37 mouse cellular contexts compared by ENCODE assay signal in genomic region chr3:96821581-96821980, GRCm38 (mm10). TPM values are rescaled to one million over a fixed set of nuclear protein-coding genes. Genes with fewer than 3 reads are reported as not detected.
"Had no signal": no experiment of that assay in that cellular context is flagged by ENCODE, and none has a peak within 500 bp of the region (broad histone marks: within the 10 kb centered on the region; RNA-seq: fewer than 3 reads in every experiment).

No protein-coding gene starts in this region.

- H3K27me3 ChIP-seq: embryonic facial prominence, embryonic 12.5 days; embryonic facial prominence, embryonic 13.5 days; embryonic facial prominence, embryonic 15.5 days; forebrain, embryonic 12.5 days; forebrain, embryonic 13.5 days; forebrain, embryonic 15.5 days had no signal

- H3K27ac ChIP-seq: embryonic facial prominence, embryonic 10.5 days; embryonic facial prominence, embryonic 12.5 days; embryonic facial prominence, embryonic 13.5 days; embryonic facial prominence, embryonic 15.5 days; forebrain, embryonic 10.5 days; forebrain, embryonic 12.5 days; forebrain, embryonic 13.5 days; forebrain, embryonic 15.5 days; gastrocnemius, adult 2 months had no signal

- H3K9ac ChIP-seq: embryonic facial prominence, embryonic 12.5 days; embryonic facial prominence, embryonic 13.5 days; embryonic facial prominence, embryonic 15.5 days; forebrain, embryonic 12.5 days; forebrain, embryonic 13.5 days; forebrain, embryonic 15.5 days; forebrain, postnatal 0 days had no signal

- H3K36me3 ChIP-seq: embryonic facial prominence, embryonic 10.5 days; embryonic facial prominence, embryonic 12.5 days; embryonic facial prominence, embryonic 13.5 days; embryonic facial prominence, embryonic 15.5 days; forebrain, embryonic 10.5 days; forebrain, embryonic 12.5 days; forebrain, embryonic 15.5 days had no signal

- H3K9me3 ChIP-seq: embryonic facial prominence, embryonic 12.5 days; embryonic facial prominence, embryonic 13.5 days; embryonic facial prominence, embryonic 15.5 days; forebrain, embryonic 12.5 days; forebrain, embryonic 15.5 days had no signal

- ATAC-seq: forebrain, embryonic 13.5 days; forebrain, embryonic 14.5 days; forebrain, embryonic 15.5 days; forebrain, embryonic 16.5 days; forebrain, postnatal 0 days had no signal

- H3K4me1 ChIP-seq: embryonic facial prominence, embryonic 12.5 days; embryonic facial prominence, embryonic 13.5 days; embryonic facial prominence, embryonic 15.5 days; forebrain, embryonic 12.5 days; forebrain, embryonic 13.5 days; forebrain, embryonic 15.5 days had no signal

- H3K4me3 ChIP-seq: embryonic facial prominence, embryonic 10.5 days; embryonic facial prominence, embryonic 12.5 days; embryonic facial prominence, embryonic 13.5 days; embryonic facial prominence, embryonic 15.5 days; erythroblast, embryonic 14.5 days; forebrain, embryonic 10.5 days; forebrain, embryonic 12.5 days; forebrain, embryonic 13.5 days; forebrain, embryonic 15.5 days; gastrocnemius, adult 2 months had no signal

- H3K4me2 ChIP-seq: embryonic facial prominence, embryonic 12.5 days; embryonic facial prominence, embryonic 13.5 days; embryonic facial prominence, embryonic 15.5 days; forebrain, embryonic 12.5 days; forebrain, embryonic 13.5 days; forebrain, embryonic 15.5 days had no signal

- DNase-seq: cerebellum, adult 2 months; cerebellum, adult 8-10 months; cerebellum, adult 9-10 months; cerebellum, adult 9-11 months; cerebellum, postnatal 10 days; cerebellum, postnatal 14 days; cerebellum, postnatal 25 days; cerebellum, postnatal 36 days; embryo, embryonic 11 days; forebrain, postnatal 0 days; gastrocnemius, adult 2 months; gastrocnemius, postnatal 10 days; gastrocnemius, postnatal 14 days; gastrocnemius, postnatal 25 days; gastrocnemius, postnatal 36 days; heart, adult 18-20 months had no signal

RNA-seq across cellular contexts. Expression of gene Pdzk1, which starts 7.5 kb away (rescaled TPM):
- total RNA-seq: forebrain, postnatal 0 days; gastrocnemius, adult 2 months; gastrocnemius, adult 8-10 months; gastrocnemius, postnatal 10 days; gastrocnemius, postnatal 14 days; gastrocnemius, postnatal 25 days; gastrocnemius, postnatal 36 days; granulocyte monocyte progenitor cell, adult 5-6 weeks; heart, adult 18-20 months; heart, adult 8-10 months had no signal
- polyA plus RNA-seq: embryonic facial prominence, embryonic 11.5 days; embryonic facial prominence, embryonic 12.5 days; embryonic facial prominence, embryonic 13.5 days; embryonic facial prominence, embryonic 14.5 days; embryonic facial prominence, embryonic 15.5 days; erythroblast, embryonic 14.5 days; forebrain, embryonic 10.5 days; forebrain, embryonic 11.5 days; forebrain, embryonic 12.5 days; forebrain, embryonic 13.5 days; forebrain, embryonic 14.5 days had no signal

RNA-seq across cellular contexts. Expression of gene Cd160, which starts 7.6 kb away (rescaled TPM):
- total RNA-seq: common myeloid progenitor, adult 5-6 weeks; forebrain, postnatal 0 days; gastrocnemius, adult 18-20 months; gastrocnemius, adult 2 months; gastrocnemius, adult 8-10 months; gastrocnemius, postnatal 10 days; gastrocnemius, postnatal 14 days; gastrocnemius, postnatal 25 days; gastrocnemius, postnatal 36 days; gastrocnemius, postnatal 4 days; heart, adult 18-20 months; heart, adult 8-10 months had no signal
- polyA plus RNA-seq: cerebellum, adult 2 months; cortical plate, adult 2 months; embryonic facial prominence, embryonic 11.5 days; erythroblast, embryonic 14.5 days; forebrain, embryonic 11.5 days had no signal
